Mouse (Mus musculus): ENCODE data around the gene Flt3. TPM values are rescaled to one million over a fixed set of nuclear protein-coding genes. Genes with fewer than 3 reads are reported as not detected.

Flt3 gene
- polyA plus RNA-seq, 1 experiment from 2014 or later = 0.13 TPM

DNA sequence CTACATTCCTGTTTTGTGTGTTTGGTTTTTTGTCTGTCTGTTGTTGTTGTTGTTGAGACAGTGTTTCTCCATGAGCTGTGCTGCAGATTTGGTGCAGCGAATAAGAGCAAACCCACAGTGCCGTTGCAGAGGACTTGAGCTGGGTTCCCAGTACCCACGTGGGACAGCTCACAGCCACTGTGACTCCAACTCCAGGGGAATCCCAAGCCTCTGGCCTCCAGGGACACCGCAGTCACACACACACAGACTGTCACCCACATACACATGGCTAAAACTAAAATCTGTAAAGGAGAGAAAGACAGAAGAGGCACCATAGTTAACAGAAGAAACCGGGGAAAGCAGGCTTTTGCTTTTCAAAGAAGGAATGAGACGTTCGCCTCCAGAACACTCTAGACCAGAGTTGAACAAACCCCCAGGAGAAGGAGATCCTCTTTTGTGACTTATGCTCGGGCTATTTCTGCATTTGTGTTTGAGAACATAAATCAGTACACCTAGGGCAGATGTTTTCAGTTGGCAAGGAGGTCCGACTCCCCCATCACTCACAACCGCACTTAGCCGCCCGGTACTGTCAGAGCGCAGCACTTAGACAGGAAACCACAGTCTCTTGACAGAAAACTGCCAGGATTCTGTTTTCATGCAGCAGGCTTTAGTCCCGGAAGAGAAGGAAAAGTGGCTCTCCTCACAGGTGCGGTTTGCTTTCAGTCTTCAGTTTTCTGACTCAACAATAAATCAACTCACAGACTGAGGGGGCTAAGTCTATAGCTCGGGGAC, 34.1 kb downstream of the Flt3 start:
- Histone ChIP-seq H3K4me1 (no peaks in the 10 kb centered on the region), H3K36me3 (no peaks in the 10 kb centered on the region), H3K27ac (no peak overlapping the region), H3K4me2 (replicated peaks) (no peak overlapping the region), H3K9me3 (replicated peaks) (no peaks in the 10 kb centered on the region), H3K9ac (no peak overlapping the region), H3K4me3 (no peak overlapping the region), H3K27me3 (no peaks in the 10 kb centered on the region; the same call in 1 of the 2 replicates)
- WGBS = 70% methylated on average over 16 of the region's 16 CpGs
- no peak for ATAC-seq (ENCODE audit: low FRiP score)

- H3K27me3 ChIP-seq = no peaks in the 10 kb centered on the region; the same call in 1 of the 2 replicates
- no peak for ATAC-seq (ENCODE audit: low FRiP score)
- H3K36me3 ChIP-seq = no peaks in the 10 kb centered on the region
- H3K4me3 ChIP-seq = no peak overlapping the region
- no peak overlapping the region for H3K9ac ChIP-seq
- no peaks in the 10 kb centered on the region for H3K9me3 ChIP-seq (replicated peaks)
- H3K4me1 ChIP-seq = no peaks in the 10 kb centered on the region
- 81% methylated on average over 12 of the region's 12 CpGs for WGBS
- H3K27ac ChIP-seq = no peak overlapping the region
- no peak overlapping the region for H3K4me2 ChIP-seq (replicated peaks)
Observed at GRCm38 (mm10) chr5:147363054-147363453, 37.2 kb downstream of the Flt3 start.

- H3K4me1 ChIP-seq = no peaks in the 10 kb centered on the region
- H3K4me2 ChIP-seq (replicated peaks) = no peak overlapping the region
- H3K9me3 ChIP-seq (replicated peaks) = no peaks in the 10 kb centered on the region
- 89% methylated on average over 11 of the region's 11 CpGs for WGBS
- no peaks in the 10 kb centered on the region for H3K27me3 ChIP-seq
- ATAC-seq (ENCODE audit: low FRiP score) = no peak
- H3K4me3 ChIP-seq = no peak overlapping the region
- H3K9ac ChIP-seq = no peak overlapping the region
- no peaks in the 10 kb centered on the region for H3K36me3 ChIP-seq
- H3K27ac ChIP-seq = no peak overlapping the region
Observed at GRCm38 (mm10) chr5:147358481-147358880, 41.8 kb downstream of the Flt3 start.

GRCm38 (mm10) chr5:147357536-147357935, 42.8 kb downstream of the Flt3 start:
- no peak overlapping the region for H3K9ac ChIP-seq
- H3K9me3 ChIP-seq (replicated peaks) = no peaks in the 10 kb centered on the region
- no peak overlapping the region for H3K4me2 ChIP-seq (replicated peaks)
- H3K27me3 ChIP-seq = no peaks in the 10 kb centered on the region
- no peak overlapping the region for H3K4me3 ChIP-seq
- no peak overlapping the region for H3K27ac ChIP-seq
- no peaks in the 10 kb centered on the region for H3K4me1 ChIP-seq
- 40% methylated on average over 3 of the region's 3 CpGs for WGBS
- H3K36me3 ChIP-seq = no peaks in the 10 kb centered on the region
- ATAC-seq (ENCODE audit: low FRiP score) = no peak

DNA sequence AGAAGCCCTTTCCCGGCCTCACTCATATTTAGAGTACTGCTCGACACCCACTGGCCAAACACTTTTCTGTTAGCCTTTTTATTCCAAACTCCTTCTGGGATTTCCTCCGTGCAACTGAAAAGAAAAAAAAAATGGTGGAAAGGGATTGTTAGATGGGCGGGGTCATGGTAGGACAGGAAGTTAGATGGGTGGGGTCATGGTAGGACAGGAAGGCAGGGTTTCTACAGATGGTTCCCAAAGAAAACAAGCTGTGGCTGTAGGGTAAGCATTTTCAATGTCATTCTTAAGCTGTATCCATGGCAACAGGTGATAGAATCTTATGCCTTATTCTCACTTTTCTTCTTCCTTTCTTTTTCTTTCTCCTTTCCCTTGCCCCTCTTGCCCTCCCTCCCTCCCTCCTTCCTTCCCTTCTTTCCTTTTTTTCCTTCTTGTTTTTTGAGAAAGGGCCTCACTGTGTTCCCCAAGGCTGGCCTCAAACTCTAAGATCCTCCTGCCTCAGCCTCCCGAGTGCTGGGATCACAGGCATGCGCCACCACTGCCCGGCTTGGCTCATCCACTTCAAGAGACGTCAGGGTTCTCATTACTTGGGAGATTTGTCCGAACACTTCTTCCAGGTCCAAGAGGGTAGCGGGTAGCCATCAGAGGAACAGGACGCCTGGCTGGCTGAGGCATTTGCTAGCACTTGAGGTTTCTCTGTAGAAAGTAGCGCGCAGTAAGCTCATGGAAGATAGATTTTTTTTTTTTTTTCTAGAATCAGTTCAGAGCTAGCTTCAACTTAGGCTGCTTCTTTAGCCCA, 43.8 kb downstream of the Flt3 start:
- ATAC-seq (ENCODE audit: low FRiP score) = no peak
- no peaks in the 10 kb centered on the region for H3K4me1 ChIP-seq
- no peaks in the 10 kb centered on the region for H3K9me3 ChIP-seq (replicated peaks)
- no peak overlapping the region for H3K4me2 ChIP-seq (replicated peaks)
- H3K27me3 ChIP-seq = no peaks in the 10 kb centered on the region
- no peak overlapping the region for H3K4me3 ChIP-seq
- H3K9ac ChIP-seq = no peak overlapping the region
- WGBS = 92% methylated on average over 13 of the region's 13 CpGs
- H3K27ac ChIP-seq = no peak overlapping the region
- H3K36me3 ChIP-seq = no peaks in the 10 kb centered on the region

DNA sequence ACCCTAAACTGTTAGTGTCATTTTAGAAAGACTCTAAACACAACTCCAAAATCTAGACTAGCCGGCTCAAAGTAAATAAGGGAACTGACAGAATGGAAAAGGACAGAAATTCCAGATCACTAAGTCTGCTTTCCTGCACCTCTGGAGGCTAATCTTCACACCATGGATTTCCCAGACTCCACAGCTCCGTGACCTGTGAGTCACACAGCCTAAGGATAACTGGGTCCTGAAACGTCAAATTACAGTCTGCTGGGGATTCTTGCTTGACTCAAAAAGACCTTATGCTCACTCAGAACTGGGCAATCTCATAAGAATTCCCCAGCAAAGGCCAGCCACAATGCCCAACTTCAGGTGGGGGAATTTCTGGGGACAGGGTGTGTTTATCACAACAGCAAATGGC, 44.5 kb downstream of the Flt3 start:
- no peak for ATAC-seq (ENCODE audit: low FRiP score)
- Histone ChIP-seq H3K4me3 (no peak overlapping the region), H3K9me3 (replicated peaks) (no peaks in the 10 kb centered on the region), H3K27me3 (no peaks in the 10 kb centered on the region), H3K4me2 (replicated peaks) (no peak overlapping the region), H3K27ac (no peak overlapping the region), H3K4me1 (no peaks in the 10 kb centered on the region), H3K9ac (no peak overlapping the region), H3K36me3 (no peaks in the 10 kb centered on the region)
- 81% methylated on average over 3 of the region's 3 CpGs for WGBS

DNA sequence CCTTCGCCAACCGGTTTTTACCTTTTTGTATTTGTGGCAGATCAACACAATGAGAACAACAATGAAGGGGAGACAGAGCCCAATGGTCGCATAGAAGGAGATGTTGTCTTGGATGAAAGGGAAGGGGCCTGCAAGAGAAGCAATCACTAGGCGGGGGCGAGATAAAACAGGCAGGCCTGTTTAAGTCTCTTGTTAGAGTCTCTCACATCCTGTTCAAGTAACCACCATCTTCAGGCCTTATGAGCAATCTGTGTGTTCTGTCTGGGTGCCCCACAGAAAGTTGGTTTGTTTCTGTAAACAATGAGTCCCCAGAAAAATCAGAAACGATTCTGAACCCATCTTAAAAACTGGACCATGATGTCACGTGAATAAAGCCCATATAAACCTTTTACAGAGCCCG, 45.3 kb downstream of the Flt3 start:
- H3K27ac ChIP-seq = no peak overlapping the region
- no peaks in the 10 kb centered on the region for H3K27me3 ChIP-seq
- no peak overlapping the region for H3K9ac ChIP-seq
- H3K4me1 ChIP-seq = no peaks in the 10 kb centered on the region
- H3K4me2 ChIP-seq (replicated peaks) = no peak overlapping the region
- 74% methylated on average over 8 of the region's 8 CpGs for WGBS
- H3K9me3 ChIP-seq (replicated peaks) = no peaks in the 10 kb centered on the region
- ATAC-seq (ENCODE audit: low FRiP score) = no peak
- H3K4me3 ChIP-seq = no peak overlapping the region
- no peaks in the 10 kb centered on the region for H3K36me3 ChIP-seq

DNA sequence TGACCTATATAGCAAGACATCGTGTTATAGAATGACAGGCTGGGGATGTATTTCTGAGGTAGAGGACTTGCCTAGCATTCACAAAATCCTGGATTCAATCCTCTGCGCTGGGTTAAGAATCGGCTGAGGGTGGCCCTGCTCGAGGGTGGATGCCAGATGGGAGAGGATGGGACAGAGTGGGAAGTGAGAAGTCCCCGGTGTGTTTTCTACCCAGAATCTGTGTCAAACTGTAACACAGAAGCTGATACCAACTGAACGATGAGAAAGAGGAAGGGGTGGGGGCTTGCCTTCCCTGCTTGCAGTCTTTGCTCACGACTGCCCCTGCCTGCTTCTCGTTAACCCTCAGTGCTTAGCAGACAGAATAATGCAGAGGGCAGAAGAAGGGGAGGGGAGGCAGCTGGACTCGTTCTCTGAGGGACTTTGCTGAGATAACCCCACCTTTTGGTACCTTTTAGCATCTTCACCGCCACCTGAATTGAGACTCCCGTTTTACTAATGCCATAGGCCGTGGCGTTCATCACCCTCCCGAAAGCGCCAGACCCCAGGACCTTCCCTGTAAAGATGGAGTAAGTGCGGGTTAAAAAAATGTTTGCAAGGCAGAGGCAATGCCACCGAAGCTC, 46.0 kb downstream of the Flt3 start:
- Histone ChIP-seq H3K9me3 (replicated peaks) (no peaks in the 10 kb centered on the region), H3K36me3 (no peaks in the 10 kb centered on the region), H3K27ac (no peak overlapping the region), H3K4me2 (replicated peaks) (no peak overlapping the region), H3K4me3 (no peak overlapping the region), H3K9ac (no peak overlapping the region), H3K4me1 (no peaks in the 10 kb centered on the region), H3K27me3 (no peaks in the 10 kb centered on the region)
- whole genome bisulfite sequencing = 69% methylated on average over 17 of the region's 17 CpGs
- no peak for ATAC-seq (ENCODE audit: low FRiP score)

DNA sequence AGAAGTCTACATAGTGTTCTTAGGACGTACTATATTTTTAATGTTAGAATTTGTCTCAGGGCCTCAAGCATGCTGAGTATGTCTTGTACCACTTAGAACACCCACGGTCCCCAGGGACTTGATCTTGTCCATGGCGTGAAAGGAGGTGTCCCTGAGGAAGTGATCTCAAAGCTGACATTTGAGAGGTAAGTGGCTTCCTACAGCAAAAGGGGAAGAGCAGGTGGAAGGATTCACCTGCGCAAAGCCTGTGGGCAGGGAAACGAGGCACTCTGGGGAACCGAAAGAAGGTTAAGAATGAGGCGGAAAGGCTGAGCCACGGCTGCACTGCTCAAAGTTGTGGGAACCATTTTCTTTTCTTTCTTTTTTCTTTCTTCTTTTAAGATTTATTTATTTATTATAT, 48.4 kb downstream of the Flt3 start:
- Histone ChIP-seq H3K4me1 (no peaks in the 10 kb centered on the region), H3K9ac (no peak overlapping the region), H3K9me3 (replicated peaks) (no peaks in the 10 kb centered on the region), H3K4me3 (no peak overlapping the region), H3K36me3 (no peaks in the 10 kb centered on the region), H3K4me2 (replicated peaks) (no peak overlapping the region), H3K27me3 (no peaks in the 10 kb centered on the region), H3K27ac (no peak overlapping the region)
- no peak for ATAC-seq (ENCODE audit: low FRiP score)
- WGBS = 90% methylated on average over 8 of the region's 8 CpGs

- Histone ChIP-seq H3K27ac (no peak overlapping the region), H3K9ac (no peak overlapping the region), H3K36me3 (no peaks in the 10 kb centered on the region), H3K4me3 (no peak overlapping the region), H3K4me1 (no peaks in the 10 kb centered on the region), H3K4me2 (replicated peaks) (no peak overlapping the region), H3K27me3 (no peaks in the 10 kb centered on the region), H3K9me3 (replicated peaks) (no peaks in the 10 kb centered on the region)
- WGBS = 62% methylated on average over 1 of the region's 1 CpGs
- no peak for ATAC-seq (ENCODE audit: low FRiP score)
Observed at GRCm38 (mm10) chr5:147345981-147346380, 54.3 kb downstream of the Flt3 start.

- Histone ChIP-seq H3K27ac (no peak overlapping the region), H3K36me3 (no peaks in the 10 kb centered on the region), H3K4me2 (replicated peaks) (no peak overlapping the region), H3K4me1 (no peaks in the 10 kb centered on the region), H3K9me3 (replicated peaks) (no peaks in the 10 kb centered on the region), H3K27me3 (no peaks in the 10 kb centered on the region), H3K9ac (no peak overlapping the region), H3K4me3 (no peak overlapping the region)
- WGBS = 90% methylated on average over 10 of the region's 10 CpGs
- ATAC-seq (ENCODE audit: low FRiP score) = no peak
Observed at GRCm38 (mm10) chr5:147343904-147344303, 56.4 kb downstream of the Flt3 start.

DNA sequence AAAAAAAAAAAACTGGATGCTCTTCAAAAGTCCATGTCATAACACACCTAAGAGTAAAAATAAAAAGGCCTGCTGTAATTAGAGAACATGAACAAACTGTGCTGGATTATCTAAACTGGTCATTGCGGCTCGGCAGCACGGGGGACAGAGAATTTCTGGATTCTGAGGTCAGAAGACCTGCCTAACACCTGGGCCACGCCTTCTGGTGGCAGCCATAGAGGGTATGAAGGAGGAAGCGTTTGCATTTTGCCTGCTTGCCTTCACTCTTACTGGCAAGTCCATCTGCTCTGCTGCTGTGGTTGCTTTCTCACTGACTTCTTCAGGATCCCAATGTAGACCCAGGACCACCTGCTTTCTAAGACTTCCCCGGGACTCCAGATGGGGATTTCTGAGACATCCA, 57.4 kb downstream of the Flt3 start:
- Histone ChIP-seq H3K27me3 (no peaks in the 10 kb centered on the region), H3K9me3 (replicated peaks) (no peaks in the 10 kb centered on the region), H3K27ac (no peak overlapping the region), H3K9ac (no peak overlapping the region), H3K4me2 (replicated peaks) (no peak overlapping the region), H3K4me3 (no peak overlapping the region), H3K4me1 (no peaks in the 10 kb centered on the region), H3K36me3 (no peaks in the 10 kb centered on the region)
- no peak for ATAC-seq (ENCODE audit: low FRiP score)
- WGBS = 88% methylated on average over 6 of the region's 6 CpGs
